Mouse (Mus musculus) embryonic fibroblast, embryonic 13.5 days (primary cell): Measurements from ENCODE around the gene Foxn1.

ENCODE experiments used
- CTCF ChIP-seq: IDR thresholded peaks from 2 replicates; pipeline ENCODE4 v1.5.1; 2011; ENCODE audit warnings: mild to moderate bottlenecking, control low read depth, low read length, moderate library complexity, borderline replicate concordance; ENCODE audit not compliant: insufficient read depth
- POLR2A ChIP-seq: IDR thresholded peaks from 2 replicates; pipeline ENCODE4 v1.6.1; 2011; ENCODE audit warnings: low read depth, mild to moderate bottlenecking, control low read depth, low read length, moderate library complexity

DNA sequence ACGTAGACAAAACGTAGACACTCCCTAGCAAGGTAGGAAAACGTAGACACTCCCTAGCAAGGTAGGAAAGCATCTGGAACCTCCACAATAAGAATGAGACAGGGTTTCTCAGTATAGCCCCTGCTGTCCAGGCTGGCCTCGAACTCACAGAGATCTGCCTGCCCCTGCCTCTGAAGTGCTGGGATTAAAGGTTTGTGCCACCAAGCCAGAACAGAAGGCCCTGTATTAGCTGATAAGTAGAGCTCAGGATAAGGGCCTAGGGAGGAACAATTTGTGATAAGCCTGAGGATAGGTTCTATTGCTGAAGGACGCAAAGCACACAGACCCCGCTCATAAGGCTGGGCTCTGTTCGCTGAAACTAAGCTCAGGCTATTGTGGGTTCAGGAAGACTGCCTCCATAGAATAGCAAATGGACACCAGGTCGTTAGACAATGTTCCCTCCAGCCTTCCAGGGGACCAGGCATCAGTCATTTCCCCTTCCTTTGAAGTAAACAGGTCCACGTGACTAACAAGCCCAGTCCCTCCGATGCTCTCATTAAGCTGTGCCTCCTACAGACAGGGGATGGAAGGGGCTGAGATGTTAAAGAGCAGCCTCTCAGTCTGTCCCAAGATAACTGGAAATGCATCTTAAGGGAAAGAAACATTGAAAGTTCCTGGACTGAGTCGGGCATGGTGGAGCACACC, 44.0 kb upstream of the Foxn1 start:
- no peak for TF ChIP-seq POLR2A
- TF ChIP-seq CTCF, result no peak
